23 mouse cellular contexts compared by ENCODE assay signal in genomic region chr9:89988811-89989528, GRCm38 (mm10).
DNase-seq lines count a peak whose midpoint lies in the region; ATAC-seq and TF ChIP-seq lines count a peak whose summit lies in the region.
"Had no signal": no experiment of that assay in that cellular context is flagged by ENCODE, and none has a peak within 500 bp of the region (broad histone marks: within the 10 kb centered on the region; RNA-seq: fewer than 3 reads in every experiment).

No protein-coding gene starts in this region.

- no peak for TF ChIP-seq CTCF in spleen, adult 2 months (IDR thresholded peaks at IDR 0.05; ENCODE audit: extremely low read depth, insufficient read depth, insufficient read length, insufficient replicate concordance)

- peak overlapping the region; percentile 68 for H3K27ac ChIP-seq in spleen, adult 2 months (ENCODE audit: insufficient read depth, low read length)
- H3K27ac ChIP-seq: embryonic facial prominence, embryonic 12.5 days; forebrain, embryonic 15.5 days; hindbrain, embryonic 12.5 days had no signal

- peak in 1 of 2 experiments; percentile 21 for DNase-seq in spleen, adult 2 months (ENCODE audit: low read depth in 1 of 2, low spot score in 2 of 2)
- DNase-seq in spleen, adult 12 weeks (ENCODE audit: low spot score): no peak
- no peak for DNase-seq in gastrocnemius, adult 18-20 months (ENCODE audit: low spot score)
- DNase-seq in layer of hippocampus, adult 18-20 months (ENCODE audit: low spot score in 2 of 2): no peak
- DNase-seq: adrenal gland, adult 2 months; adrenal gland, postnatal 25 days; cerebellum, adult 11 months; cerebellum, adult 8-10 months; cerebellum, postnatal 14 days; gastrocnemius, postnatal 25 days; heart, adult 11 months; heart, postnatal 10 days; heart, postnatal 4 days had no signal

- peaks cover 12% of the 10 kb centered on the region for H3K4me1 ChIP-seq in spleen, adult 2 months (ENCODE audit: control insufficient read depth, insufficient read depth, insufficient read length)
- H3K4me1 ChIP-seq: embryonic facial prominence, embryonic 12.5 days; forebrain, embryonic 15.5 days; hindbrain, embryonic 12.5 days had no signal

- TF ChIP-seq POLR2A in spleen, adult 2 months (IDR thresholded peaks at IDR 0.05; ENCODE audit: low read depth, low read length): no peak

- peak; percentile 58 for ATAC-seq in common myeloid progenitor, adult 5-6 weeks (replicated peaks; ENCODE audit: low read depth, poor library complexity, severe bottlenecking)
- peak; percentile 57; the same call in 1 of the 2 replicates for ATAC-seq in monocyte, adult 5-6 weeks (replicated peaks; ENCODE audit: insufficient number of reproducible peaks, low FRiP score, low TSS enrichment, poor library complexity, severe bottlenecking)
- no peak for ATAC-seq in activated CD4-positive, CD25-positive, alpha-beta regulatory T cell, adult 4 months
- ATAC-seq: forebrain, embryonic 15.5 days; hindbrain, embryonic 16.5 days; inflammation-experienced regulatory T-cells, adult 6 months; Patski had no signal

- 47% methylated on average over 10 of the region's 10 CpGs for WGBS in spleen, adult 2 months

- no peak overlapping the region for H3K4me3 ChIP-seq in spleen, adult 2 months (ENCODE audit: extremely low read depth, insufficient read depth, insufficient read length)
- H3K4me3 ChIP-seq: embryonic facial prominence, embryonic 12.5 days; forebrain, embryonic 15.5 days; hindbrain, embryonic 12.5 days had no signal

- H3K36me3 ChIP-seq in spleen, adult 2 months (ENCODE audit: control insufficient read depth, insufficient read depth, low read length): no peaks in the 10 kb centered on the region
- H3K36me3 ChIP-seq: embryonic facial prominence, embryonic 12.5 days; forebrain, embryonic 15.5 days; hindbrain, embryonic 12.5 days had no signal

- H3K27me3 ChIP-seq in spleen, adult 2 months (ENCODE audit: control insufficient read depth, insufficient read depth, low read length): no peaks in the 10 kb centered on the region
- H3K27me3 ChIP-seq: CH12.LX; embryonic facial prominence, embryonic 12.5 days; forebrain, embryonic 15.5 days; hindbrain, embryonic 12.5 days; Patski had no signal
